Mouse (Mus musculus) MEL (cell line): ENCODE results near the gene Ptprj. TPM values are rescaled to one million over a fixed set of nuclear protein-coding genes. Genes with fewer than 3 reads are reported as not detected.

Source experiments
- DNase-seq: peaks from one replicate; pipeline ENCODE4 v3.0.0; 2011; ENCODE audit warnings: low read depth, low spot score
- H3K27ac ChIP-seq: 2 replicates; pipeline ENCODE4 v1.5.1; 2012; ENCODE audit warnings: low read depth, mild to moderate bottlenecking, control low read depth, low read length, moderate library complexity; ENCODE audit not compliant: control insufficient read depth
- H3K27me3 ChIP-seq, 2 experiments: fragments of 150-350 bp in 1 of 2; sonication (generic) in 1 of 2; 2 replicates each; pipeline ENCODE4 v1.6.1; 2012; ENCODE audit warnings: low read length in 2 of 2, mild to moderate bottlenecking in 2 of 2, improper control_type of control experiment in 1 of 2, moderate library complexity in 1 of 2; ENCODE audit not compliant: insufficient read depth in 2 of 2, control insufficient read depth in 1 of 2
- H3K36me3 ChIP-seq, 2 experiments: 2 replicates each; pipeline ENCODE4 v1.6.1; 2012 to 2014; ENCODE audit warnings: low read length in 2 of 2, improper control_type of control experiment in 1 of 2, inconsistent platforms in 1 of 2, mild to moderate bottlenecking in 1 of 2; ENCODE audit not compliant: insufficient read depth in 2 of 2, control insufficient read depth in 1 of 2
- H3K4me1 ChIP-seq, 2 experiments: fragments of 150-350 bp in 1 of 2; sonication (generic) in 1 of 2; 2 replicates each; pipeline ENCODE4 v1.6.1; 2012; ENCODE audit warnings: low read length in 2 of 2, improper control_type of control experiment in 1 of 2, mild to moderate bottlenecking in 1 of 2; ENCODE audit not compliant: insufficient read depth in 2 of 2, control insufficient read depth in 1 of 2
- H3K4me3 ChIP-seq, 2 experiments: fragments of 150-350 bp in 1 of 2; sonication (generic) in 1 of 2; 2 replicates each; pipeline ENCODE4 v1.5.1; 2012; ENCODE audit warnings: low read depth in 2 of 2, low read length in 2 of 2, mild to moderate bottlenecking in 2 of 2, moderate library complexity in 2 of 2, control low read depth in 1 of 2, improper control_type of control experiment in 1 of 2; ENCODE audit not compliant: control insufficient read depth in 1 of 2, insufficient read depth in 1 of 2
- H3K79me2 ChIP-seq: 2 replicates; pipeline ENCODE4 v1.6.1; 2012; ENCODE audit warnings: mild to moderate bottlenecking, low read length, moderate library complexity; ENCODE audit not compliant: control insufficient read depth, poor library complexity, insufficient read depth
- H3K9ac ChIP-seq: 2 replicates; pipeline ENCODE4 v1.6.1; 2012; ENCODE audit warnings: low read depth, mild to moderate bottlenecking, control low read depth, low read length, moderate library complexity; ENCODE audit not compliant: control insufficient read depth, poor library complexity, severe bottlenecking
- H3K9me3 ChIP-seq: fragments of 150-350 bp; sonication (generic); replicated peaks from 2 replicates; pipeline ENCODE4 v1.6.1; 2012; ENCODE audit warnings: mild to moderate bottlenecking, low read length, improper control_type of control experiment, moderate library complexity; ENCODE audit not compliant: insufficient read depth
- BHLHE40 ChIP-seq: IDR thresholded peaks from 2 replicates; pipeline ENCODE4 v1.6.1; 2012; ENCODE audit warnings: low read depth, mild to moderate bottlenecking, inconsistent platforms, low read length, improper control_type of control experiment, borderline replicate concordance
- CHD1 ChIP-seq: IDR thresholded peaks from 2 replicates; pipeline ENCODE4 v1.6.1; 2012; ENCODE audit warnings: low read depth, mild to moderate bottlenecking, inconsistent platforms, low read length, improper control_type of control experiment
- CHD2 ChIP-seq: IDR thresholded peaks from 2 replicates; pipeline ENCODE4 v1.6.1; 2011; ENCODE audit warnings: low read length, improper control_type of control experiment
- CTCF ChIP-seq, 3 experiments: IDR thresholded peaks in 2 of 3; conservative IDR thresholded peaks in 1 of 3; 2 replicates each; pipeline ENCODE4 v1.5.1; 2011 to 2012; ENCODE audit warnings: low read length in 3 of 3, low read depth in 2 of 3, mild to moderate bottlenecking in 2 of 3, improper control_type of control experiment in 1 of 3, inconsistent platforms in 1 of 3, mixed read lengths in 1 of 3, moderate library complexity in 1 of 3; ENCODE audit not compliant: control insufficient read depth in 1 of 3, insufficient read depth in 1 of 3, poor library complexity in 1 of 3, severe bottlenecking in 1 of 3
- E2F4 ChIP-seq: IDR thresholded peaks from 2 replicates; pipeline ENCODE4 v1.6.1; 2011; ENCODE audit warnings: low read depth, low read length, improper control_type of control experiment, borderline replicate concordance
- ELF1 ChIP-seq: IDR thresholded peaks from 2 replicates; pipeline ENCODE4 v1.6.1; 2014; ENCODE audit warnings: low read depth, mild to moderate bottlenecking, inconsistent platforms, low read length, improper control_type of control experiment, moderate library complexity
- EP300 ChIP-seq, 2 experiments: IDR thresholded peaks; 2 replicates each; pipeline ENCODE4 v1.6.1; 2011; ENCODE audit warnings: improper control_type of control experiment in 2 of 2, low read length in 2 of 2, low read depth in 1 of 2, mild to moderate bottlenecking in 1 of 2
- GABPA ChIP-seq: IDR thresholded peaks from 2 replicates; pipeline ENCODE4 v1.6.1; 2012; ENCODE audit warnings: low read depth, mild to moderate bottlenecking, inconsistent platforms, low read length, improper control_type of control experiment, moderate library complexity
- GATA1 ChIP-seq: IDR thresholded peaks from 2 replicates; pipeline ENCODE4 v1.6.1; 2011; ENCODE audit warnings: low read depth, low read length, improper control_type of control experiment
- HCFC1 ChIP-seq: IDR thresholded peaks from 2 replicates; pipeline ENCODE4 v1.6.1; 2012; ENCODE audit warnings: low read depth, mild to moderate bottlenecking, inconsistent platforms, low read length, improper control_type of control experiment, moderate library complexity
- JUND ChIP-seq: IDR thresholded peaks from 2 replicates; pipeline ENCODE4 v1.6.1; 2011; ENCODE audit warnings: low read depth, mild to moderate bottlenecking, improper control_type of control experiment, low read length
- KAT2A ChIP-seq: conservative IDR thresholded peaks from 2 replicates; pipeline ENCODE4 v1.6.1; 2012; ENCODE audit warnings: low read depth, low read length, improper control_type of control experiment, inconsistent platforms
- MAFK ChIP-seq: IDR thresholded peaks from 2 replicates; pipeline ENCODE4 v1.6.1; 2011; ENCODE audit warnings: low read depth, mild to moderate bottlenecking, low read length, improper control_type of control experiment, borderline replicate concordance
- MAZ ChIP-seq: IDR thresholded peaks from 2 replicates; pipeline ENCODE4 v1.6.1; 2012; ENCODE audit warnings: low read depth, mild to moderate bottlenecking, inconsistent platforms, low read length, improper control_type of control experiment
- MEF2A ChIP-seq: IDR thresholded peaks from 2 replicates; pipeline ENCODE4 v1.6.1; 2014; ENCODE audit warnings: low read depth, mild to moderate bottlenecking, inconsistent platforms, low read length, improper control_type of control experiment; ENCODE audit not compliant: poor library complexity, insufficient replicate concordance, severe bottlenecking; ENCODE audit errors: extremely low read depth
- MXI1 ChIP-seq: IDR thresholded peaks from 2 replicates; pipeline ENCODE4 v1.6.1; 2011; ENCODE audit warnings: mild to moderate bottlenecking, low read depth, low read length, improper control_type of control experiment
- MYB ChIP-seq: IDR thresholded peaks from 2 replicates; pipeline ENCODE4 v1.6.1; 2011; ENCODE audit warnings: mild to moderate bottlenecking, low read depth, low read length, improper control_type of control experiment
- MYC ChIP-seq: IDR thresholded peaks from 2 replicates; pipeline ENCODE4 v1.6.1; 2011; ENCODE audit warnings: low read depth, mild to moderate bottlenecking, low read length, improper control_type of control experiment, moderate library complexity
- NELFE ChIP-seq: IDR thresholded peaks from 2 replicates; pipeline ENCODE4 v1.6.1; 2011; ENCODE audit warnings: low read depth, low read length, improper control_type of control experiment
- NRF1 ChIP-seq: IDR thresholded peaks from 2 replicates; pipeline ENCODE4 v1.6.1; 2014; ENCODE audit warnings: low read depth, mild to moderate bottlenecking, inconsistent platforms, low read length, improper control_type of control experiment, moderate library complexity; ENCODE audit not compliant: poor library complexity, insufficient read depth, severe bottlenecking
- POLR2A ChIP-seq, 2 experiments: IDR thresholded peaks; 2 replicates each; pipeline ENCODE4 v1.6.1; 2011 to 2012; ENCODE audit warnings: low read length in 2 of 2, mild to moderate bottlenecking in 2 of 2, control low read depth in 1 of 2, improper control_type of control experiment in 1 of 2, low read depth in 1 of 2, moderate library complexity in 1 of 2; ENCODE audit not compliant: control insufficient read depth in 1 of 2, insufficient read depth in 1 of 2, poor library complexity in 1 of 2
- POLR2AphosphoS5 ChIP-seq: IDR thresholded peaks from 2 replicates; pipeline ENCODE4 v1.6.1; 2012; ENCODE audit warnings: low read depth, borderline replicate concordance, mild to moderate bottlenecking, inconsistent platforms, low read length, moderate library complexity, mixed read lengths
- SIN3A ChIP-seq: IDR thresholded peaks from 2 replicates; pipeline ENCODE4 v1.6.1; 2012; ENCODE audit warnings: low read length, improper control_type of control experiment, inconsistent platforms
- TAL1 ChIP-seq: IDR thresholded peaks from 2 replicates; pipeline ENCODE4 v1.6.1; 2012; ENCODE audit warnings: mild to moderate bottlenecking, inconsistent platforms, low read length, moderate library complexity, mixed read lengths
- TBP ChIP-seq: IDR thresholded peaks from 2 replicates; pipeline ENCODE4 v1.8.0; 2011; ENCODE audit warnings: low read depth, low read length, improper control_type of control experiment
- TCF12 ChIP-seq: IDR thresholded peaks from 2 replicates; pipeline ENCODE4 v1.6.1; 2014; ENCODE audit warnings: low read depth, mild to moderate bottlenecking, inconsistent platforms, low read length, improper control_type of control experiment, moderate library complexity
- UBTF ChIP-seq: IDR thresholded peaks from 2 replicates; pipeline ENCODE4 v1.6.1; 2012; ENCODE audit warnings: low read depth, mild to moderate bottlenecking, inconsistent platforms, low read length, improper control_type of control experiment, moderate library complexity, borderline replicate concordance; ENCODE audit not compliant: insufficient read depth
- USF2 ChIP-seq, 2 experiments: IDR thresholded peaks; 2 replicates each; pipeline ENCODE4 v1.6.1; 2011 to 2012; ENCODE audit warnings: improper control_type of control experiment in 2 of 2, low read length in 2 of 2, borderline replicate concordance in 1 of 2, inconsistent platforms in 1 of 2, low read depth in 1 of 2, mild to moderate bottlenecking in 1 of 2; ENCODE audit not compliant: insufficient read depth in 1 of 2
- ZC3H11A ChIP-seq: IDR thresholded peaks from 2 replicates; pipeline ENCODE4 v1.6.1; 2012; ENCODE audit warnings: low read depth, mild to moderate bottlenecking, inconsistent platforms, low read length, improper control_type of control experiment
- ZKSCAN1 ChIP-seq: IDR thresholded peaks from 2 replicates; pipeline ENCODE4 v1.6.1; 2012; ENCODE audit warnings: low read depth, mild to moderate bottlenecking, inconsistent platforms, low read length, improper control_type of control experiment, moderate library complexity
- ZNF384 ChIP-seq: IDR thresholded peaks from 2 replicates; pipeline ENCODE4 v1.6.1; 2012; ENCODE audit warnings: low read depth, mild to moderate bottlenecking, inconsistent platforms, low read length, improper control_type of control experiment
- polyA plus RNA-seq, 2 experiments: library from polyadenylated mRNA; stranded (reverse) in 1 of 2; unstranded in 1 of 2; fragments of >175 nt in 1 of 2; fragments of >200 nt in 1 of 2; gene quantifications; 2 replicates each; pipeline versions ENCODE4 v1.2.1 to v1.2.4; 2012; ENCODE audit warnings: low replicate concordance in 2 of 2, low read depth in 1 of 2; ENCODE audit not compliant: insufficient read length in 2 of 2, insufficient read depth in 1 of 2, missing spikeins in 1 of 2
- total RNA-seq: library from RNA; depleted of rRNA; stranded (reverse); fragments of 300-350 nt; gene quantifications from 2 replicates; pipeline ENCODE4 v1.2.3, GENCODE M21; 2012

Gene Ptprj
- total and polyA plus RNA-seq, 3 experiments, result 6.4 to 10.2 TPM; not detected in 1

- TF ChIP-seq USF2 (IDR thresholded peaks at IDR 0.05; ENCODE audit: borderline replicate concordance in 1 of 2, insufficient read depth in 1 of 2, low read depth in 1 of 2, low read length in 2 of 2), result no peak
- peak; percentile 24; the same call in 1 of the 2 replicates for TF ChIP-seq MAFK
These were observed 14.4 kb downstream of the Ptprj start (continued) for GRCm38 (mm10) chr2:90566046-90566445.

GRCm38 (mm10) chr2:90565192-90565929 lies 15.1 kb downstream of the Ptprj start:
- peak; percentile 69 for DNase-seq
- no peaks in the 10 kb centered on the region for H3K27me3 ChIP-seq
- peak overlapping the region; percentile 74 for H3K9ac ChIP-seq
- peaks cover 0 to 55% of the 10 kb centered on the region in 2 experiments; a peak in 2 of 4 replicates for H3K36me3 ChIP-seq
- H3K79me2 ChIP-seq, result peaks cover 8% of the 10 kb centered on the region
- H3K4me1 ChIP-seq, result peaks cover 28 to 55% of the 10 kb centered on the region in 2 experiments
- H3K4me3 ChIP-seq, result peak overlapping the region; percentile 44
- no peaks in the 10 kb centered on the region for H3K9me3 ChIP-seq
- peak overlapping the region; percentile 99 for H3K27ac ChIP-seq
- TF ChIP-seq ZNF384 (no peak), MAFK (no peak), MAZ (no peak), POLR2AphosphoS5 (no peak), EP300 (IDR thresholded peaks at IDR 0.05; ENCODE audit: low read depth in 1 of 2, low read length in 2 of 2) (peak in 1 of 2 experiments; percentile 41; a peak in 1 of 4 replicates), CHD1 (peak; percentile 77; the same call in 1 of the 2 replicates), BHLHE40 (0 out of 2 replicates have a peak, but pooled peaks have one; percentile 22), TBP (0 out of 2 replicates have a peak, but pooled peaks have one; percentile 15), MXI1 (no peak; the same call in 1 of the 2 replicates), POLR2A (IDR thresholded peaks at IDR 0.05; ENCODE audit: control insufficient read depth in 1 of 2, insufficient read depth in 1 of 2, low read depth in 1 of 2, low read length in 2 of 2, poor library complexity in 1 of 2) (no peak), USF2 (IDR thresholded peaks at IDR 0.05; ENCODE audit: borderline replicate concordance in 1 of 2, insufficient read depth in 1 of 2, low read depth in 1 of 2, low read length in 2 of 2) (0 out of 4 replicates have a peak, but pooled peaks of 1 of the 2 experiments have one; percentile 26), GABPA (no peak), JUND (no peak), ZKSCAN1 (no peak), E2F4 (peak; percentile 18; the same call in 1 of the 2 replicates), KAT2A (no peak), TAL1 (no peak), MYC (no peak), SIN3A (peak; percentile 25; the same call in 1 of the 2 replicates), CHD2 (no peak), HCFC1 (0 out of 2 replicates have a peak, but pooled peaks have one; percentile 7), MEF2A (no peak), TCF12 (no peak), NELFE (no peak), UBTF (no peak), ELF1 (no peak; the same call in 1 of the 2 replicates), ZC3H11A (no peak), MYB (0 out of 2 replicates have a peak, but pooled peaks have one; percentile 34), CTCF (IDR thresholded peaks at IDR 0.05 in 2 of 3, conservative IDR thresholded peaks at IDR 0.05 in 1 of 3; ENCODE audit: control insufficient read depth in 1 of 3, insufficient read depth in 1 of 3, low read depth in 2 of 3, low read length in 3 of 3, poor library complexity in 1 of 3, severe bottlenecking in 1 of 3) (no peak), GATA1 (no peak), NRF1 (no peak)
